Mouse (Mus musculus) Muller cell, postnatal 12 days (primary cell): ENCODE data around the gene Aagab.

Source experiments
- DNase-seq: peaks from one replicate; pipeline ENCODE4 v3.0.0-alpha.2; 2015; ENCODE audit errors: inconsistent ontology term

Gene Aagab

GRCm38 (mm10) chr9:63602043-63602939 is at the start of gene Aagab, which contains the start of gene Iqch:
Gene Aagab, plus strand, starts transcription at chr9:63602660.
Gene Iqch, minus strand, starts transcription at chr9:63602493.
- DNase-seq: peak; percentile 97

DNA sequence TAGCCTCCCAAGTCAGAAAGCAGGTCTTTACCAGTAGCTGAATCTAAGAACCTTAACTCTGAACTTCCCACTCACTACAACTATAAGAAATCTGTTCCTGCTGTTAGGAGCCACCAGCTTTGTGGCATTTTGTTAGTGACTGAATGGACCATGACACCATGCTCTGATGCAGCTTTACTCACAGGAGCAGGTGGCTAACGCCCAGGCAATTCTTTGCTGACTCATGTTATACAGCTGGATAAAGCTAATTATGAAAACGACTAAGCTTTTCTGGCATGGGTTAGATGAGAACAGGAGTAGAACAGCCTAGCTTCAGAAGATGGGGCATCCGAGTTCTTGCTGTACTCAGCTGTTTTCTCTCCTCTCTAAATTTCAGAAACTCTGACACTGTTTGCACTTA is 48.8 kb upstream of the Aagab start:
- DNase-seq: peak; percentile 66

- peak; percentile 17 for DNase-seq
Measured at GRCm38 (mm10) chr9:63555460-63555990, 46.9 kb upstream of the Aagab start.

DNA sequence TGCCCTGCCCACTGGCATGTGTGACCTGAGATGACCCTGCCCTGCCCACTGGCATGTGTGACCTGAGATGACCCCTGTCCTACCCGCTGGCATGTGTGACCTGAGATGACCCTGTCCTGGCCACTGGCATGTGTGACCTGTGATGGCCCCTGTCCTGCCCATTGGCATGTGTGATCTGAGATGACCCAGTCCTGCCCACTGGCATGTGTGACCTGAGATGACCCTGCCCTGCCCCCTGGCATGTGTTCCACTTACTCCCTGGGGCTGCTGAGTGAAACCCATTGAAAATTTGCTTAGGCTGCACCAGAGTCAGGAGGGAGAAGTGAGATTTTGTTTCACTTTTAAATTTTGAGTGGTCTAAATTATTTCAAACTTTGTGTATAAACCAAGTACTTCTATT is 46.1 kb upstream of the Aagab start:
- DNase-seq: no peak

DNA sequence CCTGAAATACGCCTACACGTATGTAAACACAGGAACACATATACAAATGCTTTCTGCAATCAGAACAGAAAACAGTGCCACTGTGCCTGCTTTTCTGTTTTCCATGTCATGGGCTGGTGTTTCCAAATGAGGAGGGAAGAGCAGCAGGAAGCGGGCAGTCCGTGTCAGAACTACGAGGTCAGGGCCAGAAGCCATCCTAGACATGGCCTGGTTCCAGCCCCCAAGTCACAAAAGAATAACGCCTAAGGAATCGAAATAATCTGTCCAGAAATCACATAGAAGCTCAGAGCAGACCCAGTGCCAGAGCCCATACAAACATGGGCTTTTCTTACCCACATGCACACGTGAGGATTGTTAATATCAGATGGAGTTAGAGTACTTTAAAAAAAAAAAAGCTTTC is 45.5 kb upstream of the Aagab start:
- no peak for DNase-seq

DNA sequence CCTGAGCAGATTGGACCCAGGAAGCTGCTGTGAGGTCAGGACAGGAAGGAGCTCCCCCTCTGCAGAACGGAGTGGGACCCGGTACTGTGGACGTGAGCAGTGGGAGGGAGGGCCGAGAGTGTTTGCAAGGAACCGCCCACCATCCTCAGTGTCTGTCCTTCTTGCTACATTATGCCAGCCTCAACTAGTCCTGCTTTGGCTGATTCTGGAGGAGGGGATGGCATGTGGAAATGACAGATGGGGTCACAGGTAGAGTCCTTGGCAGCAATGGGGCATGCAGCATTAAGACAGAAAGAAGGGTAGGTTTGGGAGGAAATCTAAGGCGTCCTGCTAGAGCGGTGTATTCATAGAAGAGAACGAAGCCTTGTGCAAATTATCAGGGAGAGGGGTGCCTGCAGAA is 40.5 kb upstream of the Aagab start:
- no peak for DNase-seq

GRCm38 (mm10) chr9:63563436-63563835 is 39.0 kb upstream of the Aagab start:
- no peak for DNase-seq

DNA sequence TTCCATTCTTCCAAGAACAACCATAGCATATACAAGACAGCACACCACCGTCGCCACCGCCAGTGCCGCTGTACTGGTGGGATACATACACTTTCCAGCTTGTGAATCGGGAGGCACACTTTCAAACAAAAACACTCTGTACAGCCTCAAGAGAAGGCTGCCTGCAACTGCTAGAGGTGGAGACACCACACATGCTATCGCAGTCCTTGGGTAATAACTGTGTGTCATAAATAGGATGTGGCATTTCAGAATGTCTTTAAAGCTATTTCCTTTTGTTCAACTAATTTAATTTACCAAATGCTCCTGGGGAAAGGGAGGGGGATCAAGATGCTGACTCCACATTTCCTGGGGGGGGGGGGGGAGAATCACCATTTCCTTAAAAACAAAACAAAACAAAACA is 34.1 kb upstream of the Aagab start:
- no peak for DNase-seq

- peak; percentile 39 for DNase-seq
Measured at GRCm38 (mm10) chr9:63568808-63569207, 33.7 kb upstream of the Aagab start.

DNA sequence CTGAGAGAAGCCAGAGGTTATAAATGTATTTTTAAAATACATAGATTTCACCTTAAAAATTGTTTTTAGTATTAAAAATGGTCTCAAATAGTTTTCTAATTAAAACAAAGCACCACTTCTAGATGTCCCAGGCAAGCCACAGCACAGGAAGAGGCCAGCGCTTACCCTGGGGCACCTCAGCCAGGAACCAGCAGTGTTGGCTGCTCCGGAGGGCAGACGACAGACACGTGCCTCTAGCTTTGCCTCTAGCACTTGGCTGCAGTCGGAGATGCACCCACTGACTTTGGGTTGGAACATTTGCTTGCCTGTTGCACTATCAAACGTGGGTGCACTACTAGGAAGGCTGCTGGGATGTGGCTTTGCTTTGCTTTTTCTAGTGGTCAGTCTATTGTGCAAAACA is 30.6 kb upstream of the Aagab start:
- no peak for DNase-seq

- no peak for DNase-seq
Measured at GRCm38 (mm10) chr9:63572874-63573273, 29.6 kb upstream of the Aagab start.

DNA sequence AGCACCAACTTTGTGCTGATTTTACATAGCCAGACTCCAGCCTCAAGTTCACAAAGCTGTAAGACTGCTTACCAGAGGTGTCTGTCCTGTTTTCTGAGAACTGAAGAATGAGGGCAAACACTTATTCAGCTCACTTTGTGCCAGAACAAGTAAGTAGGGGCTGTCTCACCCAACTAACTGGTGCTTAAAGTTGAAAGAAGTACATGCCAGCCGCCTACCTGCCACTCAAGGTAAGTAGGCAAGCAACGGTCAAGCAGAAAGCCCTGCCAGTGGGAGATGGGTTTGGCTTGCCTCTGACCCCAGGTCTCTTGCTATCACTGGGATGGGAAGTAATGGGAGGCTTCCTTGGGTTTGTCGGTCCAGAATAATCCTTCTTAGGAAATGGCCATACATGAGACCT is 25.0 kb upstream of the Aagab start:
- no peak for DNase-seq

- DNase-seq: no peak
Measured at GRCm38 (mm10) chr9:63579644-63580043, 22.8 kb upstream of the Aagab start.

GRCm38 (mm10) chr9:63580046-63580445 is 22.4 kb upstream of the Aagab start:
- no peak for DNase-seq

GRCm38 (mm10) chr9:63581778-63582177 is 20.7 kb upstream of the Aagab start:
- no peak for DNase-seq

- no peak for DNase-seq
Measured at GRCm38 (mm10) chr9:63585251-63585650, 17.2 kb upstream of the Aagab start.

GRCm38 (mm10) chr9:63589209-63589608 is 13.3 kb upstream of the Aagab start:
- no peak for DNase-seq

GRCm38 (mm10) chr9:63590592-63590991 is 11.9 kb upstream of the Aagab start:
- DNase-seq: no peak

- no peak for DNase-seq
Measured at GRCm38 (mm10) chr9:63591661-63592256, 10.7 kb upstream of the Aagab start.

- no peak for DNase-seq
Measured at GRCm38 (mm10) chr9:63595032-63595431, 7.4 kb upstream of the Aagab start.

GRCm38 (mm10) chr9:63595652-63596051 is 6.8 kb upstream of the Aagab start:
- no peak for DNase-seq

GRCm38 (mm10) chr9:63596660-63597059 is 5.8 kb upstream of the Aagab start:
- DNase-seq: no peak

DNA sequence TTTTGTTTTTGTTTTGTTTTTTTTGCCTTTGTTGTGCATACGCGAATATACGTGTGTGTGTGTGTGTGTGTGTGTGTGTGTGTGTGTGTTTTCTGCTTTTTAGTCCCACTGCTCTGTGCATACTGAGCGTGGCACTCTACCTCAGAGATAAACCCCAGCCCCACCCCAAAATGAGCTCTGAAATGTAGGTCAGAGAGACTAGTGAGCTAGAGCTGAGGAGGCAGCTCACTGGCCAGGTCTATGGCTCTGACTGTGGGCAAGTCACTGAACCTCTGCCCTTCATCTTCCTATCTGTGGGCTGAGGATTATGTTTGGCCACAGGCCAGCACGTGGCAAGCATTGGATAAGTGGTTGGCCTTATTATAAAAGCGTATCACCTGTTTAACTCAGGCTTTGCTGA is 1.4 kb downstream of the Aagab start:
- no peak for DNase-seq
